Mouse (Mus musculus): Measurements from ENCODE around the gene Zfp984. TPM values are rescaled to one million over a fixed set of nuclear protein-coding genes. Genes with fewer than 3 reads are reported as not detected.
"Not testable (repeated sequence)": the region's sequence is repeated elsewhere in the genome, so short reads cannot be mapped to it uniquely, and the experiment has no call there.

Gene Zfp984
- 1 to 10 TPM; 2.0 to 2.7 (median 2.4) TPM for total RNA-seq (2022)

GRCm38 (mm10) chr4:147809292-147809965 is at the start of gene Zfp984:
Gene Zfp984 (minus strand): TSS chr4:147809788.
- peak; percentile 71 for DNase-seq (ENCODE audit: low spot score)

- no peak for DNase-seq (ENCODE audit: low spot score)
These were observed 41.2 kb upstream of the Zfp984 start for GRCm38 (mm10) chr4:147850776-147851175.

GRCm38 (mm10) chr4:147848584-147848991 is 39.0 kb upstream of the Zfp984 start:
- no peak for DNase-seq (ENCODE audit: low spot score)

- peak; percentile 96 for DNase-seq (ENCODE audit: low spot score)
These were observed 38.3 kb upstream of the Zfp984 start, which contains the start of gene Zfp933 for GRCm38 (mm10) chr4:147847614-147848583. Gene Zfp933 (minus strand): TSS chr4:147848366.

- DNase-seq (ENCODE audit: low spot score), result no peak
These were observed 33.3 kb upstream of the Zfp984 start for GRCm38 (mm10) chr4:147842871-147843270.

- DNase-seq (ENCODE audit: low spot score), result peak; percentile 25
These were observed 29.7 kb upstream of the Zfp984 start for GRCm38 (mm10) chr4:147839282-147839681.

GRCm38 (mm10) chr4:147824389-147824788 is 14.8 kb upstream of the Zfp984 start:
- DNase-seq (ENCODE audit: low spot score), result no peak

- DNase-seq (ENCODE audit: low spot score), result not testable (repeated sequence)
These were observed 11.8 kb upstream of the Zfp984 start for GRCm38 (mm10) chr4:147821414-147821813.

- DNase-seq (ENCODE audit: low spot score), result not testable (repeated sequence)
These were observed 10.1 kb upstream of the Zfp984 start for GRCm38 (mm10) chr4:147819659-147820058.

GRCm38 (mm10) chr4:147814592-147815167 is 5.1 kb upstream of the Zfp984 start:
- no peak for DNase-seq (ENCODE audit: low spot score)

- DNase-seq (ENCODE audit: low spot score), result no peak
These were observed 3.7 kb upstream of the Zfp984 start for GRCm38 (mm10) chr4:147813249-147813765.

- DNase-seq (ENCODE audit: low spot score), result not testable (repeated sequence)
These were observed 347 bp upstream of the Zfp984 start for GRCm38 (mm10) chr4:147809966-147810304.

- DNase-seq (ENCODE audit: low spot score), result not testable (repeated sequence)
These were observed 1.1 kb downstream of the Zfp984 start for GRCm38 (mm10) chr4:147808483-147808882.

- DNase-seq (ENCODE audit: low spot score), result not testable (repeated sequence)
These were observed 14.3 kb downstream of the Zfp984 start for GRCm38 (mm10) chr4:147795308-147795707.

- DNase-seq (ENCODE audit: low spot score), result not testable (repeated sequence)
These were observed 15.4 kb downstream of the Zfp984 start for GRCm38 (mm10) chr4:147794026-147794665.

GRCm38 (mm10) chr4:147793390-147793916 is 16.1 kb downstream of the Zfp984 start:
- not testable (repeated sequence) for DNase-seq (ENCODE audit: low spot score)

GRCm38 (mm10) chr4:147791729-147792128 is 17.9 kb downstream of the Zfp984 start:
- not testable (repeated sequence) for DNase-seq (ENCODE audit: low spot score)

- DNase-seq (ENCODE audit: low spot score), result not testable (repeated sequence)
These were observed 63.3 kb downstream of the Zfp984 start for GRCm38 (mm10) chr4:147746255-147746654.

- DNase-seq (ENCODE audit: low spot score), result not testable (repeated sequence)
These were observed 70.8 kb downstream of the Zfp984 start for GRCm38 (mm10) chr4:147738636-147739369.
